Mouse (Mus musculus) layer of hippocampus, postnatal 25 days (tissue): ENCODE data around the gene Tulp4. TPM values are rescaled to one million over a fixed set of nuclear protein-coding genes. Genes with fewer than 3 reads are reported as not detected.
"Not testable (repeated sequence)": the region's sequence is repeated elsewhere in the genome, so short reads cannot be mapped to it uniquely, and the experiment has no call there.

Experiments
- DNase-seq, 2 experiments: peaks; one replicate each; pipeline ENCODE4 v3.0.0; 2022; ENCODE audit warnings: mixed read lengths in 2 of 2, low spot score in 1 of 2; ENCODE audit errors: extremely low spot score in 1 of 2
- total RNA-seq, 2 experiments: library from RNA; stranded (reverse); gene quantifications; 2 replicates each; pipeline ENCODE4 v1.2.3; 2021

Tulp4 gene
- total RNA-seq, 2 experiments from 2014 or later = 282 to 283 TPM

GRCm38 (mm10) chr17:6182715-6183114 lies 76.5 kb downstream of the Tulp4 start:
- no peak for DNase-seq

- DNase-seq = no peak
These were observed 80.4 kb downstream of the Tulp4 start for GRCm38 (mm10) chr17:6186651-6187050.

- DNase-seq = no peak
These were observed 80.9 kb downstream of the Tulp4 start for GRCm38 (mm10) chr17:6187183-6187582.

- no peak for DNase-seq
These were observed 83.0 kb downstream of the Tulp4 start for GRCm38 (mm10) chr17:6189207-6189606.

- DNase-seq = no peak
These were observed 86.0 kb downstream of the Tulp4 start for GRCm38 (mm10) chr17:6192275-6192674.

- DNase-seq = no peak
These were observed 89.2 kb downstream of the Tulp4 start for GRCm38 (mm10) chr17:6195390-6195789.

- no peak for DNase-seq
These were observed 91.3 kb downstream of the Tulp4 start for GRCm38 (mm10) chr17:6197491-6197890.

- DNase-seq = no peak
These were observed 92.4 kb downstream of the Tulp4 start for GRCm38 (mm10) chr17:6198670-6199069.

GRCm38 (mm10) chr17:6199166-6199565 lies 92.9 kb downstream of the Tulp4 start:
- no peak for DNase-seq

- DNase-seq = no peak
These were observed 95.4 kb downstream of the Tulp4 start for GRCm38 (mm10) chr17:6201522-6202250.

GRCm38 (mm10) chr17:6202389-6203110 lies 96.3 kb downstream of the Tulp4 start:
- DNase-seq = no peak

- DNase-seq = no peak
These were observed 96.9 kb downstream of the Tulp4 start for GRCm38 (mm10) chr17:6203126-6203525.

- DNase-seq = no peak
These were observed 97.6 kb downstream of the Tulp4 start for GRCm38 (mm10) chr17:6203795-6204194.

GRCm38 (mm10) chr17:6211721-6212120 lies 105.5 kb downstream of the Tulp4 start:
- DNase-seq = no peak

- no peak for DNase-seq
These were observed 109.4 kb downstream of the Tulp4 start for GRCm38 (mm10) chr17:6215640-6216039.

- no peak for DNase-seq
These were observed 110.3 kb downstream of the Tulp4 start for GRCm38 (mm10) chr17:6216514-6216913.

- DNase-seq = not testable (repeated sequence)
These were observed 126.4 kb downstream of the Tulp4 start for GRCm38 (mm10) chr17:6232633-6233032.

- not testable (repeated sequence) for DNase-seq
These were observed 145.1 kb downstream of the Tulp4 start for GRCm38 (mm10) chr17:6251298-6251697.

GRCm38 (mm10) chr17:6256400-6257069 lies 150.3 kb downstream of the Tulp4 start, which contains the start of gene Tmem181a:
TSS of gene Tmem181a (plus strand) at chr17:6256860.
- not testable (repeated sequence) for DNase-seq

- peak; percentile 54 to 75 for DNase-seq
These were observed 150.8 kb downstream of the Tulp4 start for GRCm38 (mm10) chr17:6257070-6257456.
